ENCODE assay signal across 26 mouse cellular contexts in the genomic region with DNA sequence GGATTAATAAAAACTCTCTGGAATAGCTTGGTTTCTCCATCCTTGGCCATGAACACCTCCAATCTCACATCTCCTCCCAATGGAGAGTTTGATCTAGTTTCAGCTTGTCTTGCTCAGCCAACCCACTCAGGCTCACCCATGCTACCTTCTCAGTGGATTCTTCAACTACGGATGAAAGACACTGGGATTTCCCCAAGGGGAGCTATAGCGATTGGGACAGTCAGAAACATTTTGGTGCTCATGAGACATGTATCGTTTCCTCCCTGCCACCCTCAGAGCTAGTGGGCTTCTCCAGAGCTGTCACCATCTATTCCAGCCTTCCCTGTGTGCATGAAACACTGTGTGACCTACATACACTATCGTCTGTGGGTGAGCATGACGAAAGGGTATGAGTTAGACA. TPM values are rescaled to one million over a fixed set of nuclear protein-coding genes. Genes with fewer than 3 reads are reported as not detected.
DNase-seq lines count a peak whose midpoint lies in the region; ATAC-seq and TF ChIP-seq lines count a peak whose summit lies in the region.
"Had no signal": no experiment of that assay in that cellular context is flagged by ENCODE, and none has a peak within 500 bp of the region (broad histone marks: within the 10 kb centered on the region; RNA-seq: fewer than 3 reads in every experiment).

No protein-coding gene starts in this region.

- 62% methylated on average over 5 of the region's 5 CpGs for WGBS in neural tube, embryonic 15.5 days
- 89% methylated on average over 5 of the region's 5 CpGs for WGBS in liver, embryonic 11.5 days

- no peak for TF ChIP-seq RAD21 in CH12.LX (IDR thresholded peaks at IDR 0.05; ENCODE audit: low read depth, low read length)

- TF ChIP-seq CTCF in layer of hippocampus, adult 2 months (conservative IDR thresholded peaks at IDR 0.05) = no peak
- no peak for TF ChIP-seq CTCF in CH12.LX (conservative IDR thresholded peaks at IDR 0.05 in 1 of 2, IDR thresholded peaks at IDR 0.05 in 1 of 2; ENCODE audit: low read depth in 2 of 2, low read length in 2 of 2)

- DNase-seq in frontal cortex, postnatal 25 days (ENCODE audit: low spot score in 2 of 2) = no peak
- no peak for DNase-seq in layer of hippocampus, adult 2 months (ENCODE audit: low spot score in 2 of 2)
- DNase-seq in layer of hippocampus, adult 18-20 months (ENCODE audit: low spot score in 2 of 2) = no peak
- DNase-seq in CH12.LX (ENCODE audit: extremely low read depth) = peak; percentile 27
- no peak for DNase-seq in liver, embryonic 11.5 days (ENCODE audit: low spot score)
- DNase-seq: adrenal gland, adult 8-10 months; cerebellum, adult 8-10 months; embryo, embryonic 11 days; heart, adult 2 months; heart, postnatal 14 days; kidney, adult 8-10 months; kidney, postnatal 10 days; liver, postnatal 0 days; lung, postnatal 36 days; right cerebral cortex, postnatal 14 days had no signal

- peak; percentile 31; the same call in 1 of the 2 replicates for TF ChIP-seq EP300 in CH12.LX (IDR thresholded peaks at IDR 0.05; ENCODE audit: low read length)

- TF ChIP-seq POLR2A in CH12.LX (IDR thresholded peaks at IDR 0.05; ENCODE audit: low read depth, low read length) = no peak

- H3K4me3 ChIP-seq in layer of hippocampus, adult 2 months = no peak overlapping the region
- H3K4me3 ChIP-seq in CH12.LX (replicated peaks in 1 of 3; ENCODE audit: low read depth in 2 of 3, low read length in 2 of 3, poor library complexity in 1 of 3) = no peak overlapping the region
- H3K4me3 ChIP-seq in neural tube, embryonic 15.5 days (replicated peaks) = no peak overlapping the region
- no peak overlapping the region for H3K4me3 ChIP-seq in liver, embryonic 11.5 days (ENCODE audit: low read depth, low read length)
- H3K4me3 ChIP-seq: embryonic facial prominence, embryonic 12.5 days; forebrain, embryonic 10.5 days; forebrain, embryonic 15.5 days; heart, adult 2 months; limb, embryonic 13.5 days; liver, embryonic 12.5 days had no signal

- in situ Hi-C loops in CH12.LX (cut with MboI; ENCODE audit: low pct_ligation_motif_present, low pct_unique_long_range_greater_than_20kb, low sequenced_read_pairs) = no loop called here

- peaks cover 33 to 58% of the 10 kb centered on the region in 2 experiments for H3K36me3 ChIP-seq in CH12.LX (replicated peaks in 1 of 2; ENCODE audit: control insufficient read depth in 1 of 2, insufficient read depth in 1 of 2, low read length in 1 of 2)
- peaks cover 50% of the 10 kb centered on the region for H3K36me3 ChIP-seq in neural tube, embryonic 15.5 days
- peaks cover 6% of the 10 kb centered on the region; the same call in 1 of the 2 replicates for H3K36me3 ChIP-seq in liver, embryonic 11.5 days (ENCODE audit: control insufficient read depth, insufficient read depth, low read length)
- H3K36me3 ChIP-seq: G1E; liver, embryonic 12.5 days had no signal

- no peaks in the 10 kb centered on the region for H3K9me3 ChIP-seq in CH12.LX (replicated peaks; ENCODE audit: low read length)
- H3K9me3 ChIP-seq in neural tube, embryonic 15.5 days (replicated peaks) = no peaks in the 10 kb centered on the region
- H3K9me3 ChIP-seq in liver, embryonic 11.5 days (ENCODE audit: control insufficient read depth, low read length) = no peaks in the 10 kb centered on the region
- H3K9me3 ChIP-seq: embryonic facial prominence, embryonic 12.5 days; forebrain, embryonic 10.5 days; forebrain, embryonic 15.5 days; G1E; limb, embryonic 13.5 days; liver, embryonic 12.5 days had no signal

- dilution Hi-C loops in CH12.LX (cut with MboI; ENCODE audit: extremely low pct_ligation_motif_present, extremely low pct_unique_long_range_greater_than_20kb, low sequenced_read_pairs) = no loop called here

- H3K4me2 ChIP-seq in CH12.LX (ENCODE audit: insufficient read depth, low read depth, poor library complexity, severe bottlenecking) = no peak overlapping the region
- no peak overlapping the region for H3K4me2 ChIP-seq in neural tube, embryonic 15.5 days
- H3K4me2 ChIP-seq in liver, embryonic 11.5 days = no peak overlapping the region
- H3K4me2 ChIP-seq: embryonic facial prominence, embryonic 12.5 days; forebrain, embryonic 15.5 days; limb, embryonic 13.5 days; liver, embryonic 12.5 days; midbrain, embryonic 11.5 days had no signal

- no peaks in the 10 kb centered on the region for H3K27me3 ChIP-seq in CH12.LX (replicated peaks)
- H3K27me3 ChIP-seq in neural tube, embryonic 15.5 days (replicated peaks) = no peaks in the 10 kb centered on the region
- no peaks in the 10 kb centered on the region for H3K27me3 ChIP-seq in liver, embryonic 11.5 days (replicated peaks; ENCODE audit: control insufficient read depth, insufficient read depth, low read length)
- H3K27me3 ChIP-seq: embryonic facial prominence, embryonic 12.5 days; forebrain, embryonic 15.5 days; limb, embryonic 13.5 days; liver, embryonic 12.5 days had no signal

- peaks cover 56 to 91% of the 10 kb centered on the region in 2 experiments for H3K4me1 ChIP-seq in CH12.LX (ENCODE audit: control insufficient read depth in 1 of 2, insufficient read depth in 2 of 2)
- peaks cover 45% of the 10 kb centered on the region for H3K4me1 ChIP-seq in neural tube, embryonic 15.5 days
- H3K4me1 ChIP-seq in liver, embryonic 11.5 days (replicated peaks; ENCODE audit: control insufficient read depth, insufficient read depth, low read length) = no peaks in the 10 kb centered on the region

- H3K27ac ChIP-seq in layer of hippocampus, adult 2 months = peak overlapping the region; percentile 39; the same call in 1 of the 2 replicates
- H3K27ac ChIP-seq in CH12.LX (ENCODE audit: insufficient read depth, low read depth) = peak overlapping the region; percentile 11; the same call in 1 of the 2 replicates
- no peak overlapping the region; the same call in 1 of the 2 replicates for H3K27ac ChIP-seq in neural tube, embryonic 15.5 days (replicated peaks)
- no peak overlapping the region for H3K27ac ChIP-seq in liver, embryonic 11.5 days (ENCODE audit: low read depth, low read length)
- H3K27ac ChIP-seq: embryonic facial prominence, embryonic 12.5 days; forebrain, embryonic 10.5 days; forebrain, embryonic 15.5 days; heart, adult 2 months; limb, embryonic 13.5 days; liver, embryonic 12.5 days had no signal

- no peak overlapping the region for H3K9ac ChIP-seq in CH12.LX (ENCODE audit: insufficient read depth, low read depth)
- H3K9ac ChIP-seq in neural tube, embryonic 15.5 days (replicated peaks) = 0 out of 2 replicates have a peak overlapping the region, but pooled peaks have one; percentile 9
- H3K9ac ChIP-seq in liver, embryonic 11.5 days (ENCODE audit: low read depth, low read length) = no peak overlapping the region
- H3K9ac ChIP-seq: embryonic facial prominence, embryonic 12.5 days; forebrain, embryonic 15.5 days; limb, embryonic 13.5 days; liver, embryonic 12.5 days; liver, postnatal 0 days had no signal

- H3K79me2 ChIP-seq in CH12.LX (replicated peaks; ENCODE audit: control insufficient read depth, extremely low read depth, insufficient read depth, poor library complexity, severe bottlenecking) = no peaks in the 10 kb centered on the region

- peak; percentile 48; the same call in 1 of the 2 replicates for ATAC-seq in frontal cortex, adult (ENCODE audit: low TSS enrichment)
- no peak for ATAC-seq in neural tube, embryonic 15.5 days (ENCODE audit: low FRiP score)
- ATAC-seq in liver, embryonic 11.5 days (replicated peaks; ENCODE audit: low FRiP score) = no peak
- ATAC-seq: forebrain, embryonic 15.5 days; intestine, embryonic 16.5 days; liver, embryonic 12.5 days; liver, postnatal 0 days; midbrain, embryonic 16.5 days had no signal

TF ChIP-seq in CH12.LX, 34 proteins besides CTCF, POLR2A, EP300 and RAD21 (continues in another document):
- peak; percentile 65 for TF ChIP-seq TBP (conservative IDR thresholded peaks at IDR 0.05; ENCODE audit: low read depth, low read length)
- TF ChIP-seq BHLHE40 (IDR thresholded peaks at IDR 0.05; ENCODE audit: low read depth, low read length) = 0 out of 2 replicates have a peak, but pooled peaks have one; percentile 19
- TF ChIP-seq ETS1 (conservative IDR thresholded peaks at IDR 0.05; ENCODE audit: low read depth, low read length) = 0 out of 2 replicates have a peak, but pooled peaks have one; percentile 20
- TF ChIP-seq MYC (IDR thresholded peaks at IDR 0.05; ENCODE audit: low read depth, low read length) = no peak
- no peak for TF ChIP-seq CHD2 (IDR thresholded peaks at IDR 0.05; ENCODE audit: low read length)
- no peak for TF ChIP-seq CHD1 (IDR thresholded peaks at IDR 0.05; ENCODE audit: low read depth, low read length)
- TF ChIP-seq UBTF (IDR thresholded peaks at IDR 0.05; ENCODE audit: low read depth, low read length) = peak; percentile 14; the same call in 1 of the 2 replicates
- no peak for TF ChIP-seq KAT2A (IDR thresholded peaks at IDR 0.05; ENCODE audit: insufficient replicate concordance, low read length)
- no peak for TF ChIP-seq USF2 (conservative IDR thresholded peaks at IDR 0.05; ENCODE audit: low read depth, low read length)
- no peak for TF ChIP-seq ELF1 (IDR thresholded peaks at IDR 0.05; ENCODE audit: low read depth, low read length)
- no peak for TF ChIP-seq TCF12 (IDR thresholded peaks at IDR 0.05; ENCODE audit: low read depth, low read length)
- no peak for TF ChIP-seq HCFC1 (IDR thresholded peaks at IDR 0.05; ENCODE audit: low read depth, low read length)
- no peak for TF ChIP-seq MAFK (IDR thresholded peaks at IDR 0.05; ENCODE audit: insufficient replicate concordance, low read length)
- no peak for TF ChIP-seq NRF1 (IDR thresholded peaks at IDR 0.05; ENCODE audit: low read depth, low read length)
- TF ChIP-seq MEF2A (IDR thresholded peaks at IDR 0.05; ENCODE audit: borderline replicate concordance, low read depth, low read length) = no peak
- TF ChIP-seq JUND (conservative IDR thresholded peaks at IDR 0.05; ENCODE audit: low read depth, low read length) = no peak
- no peak for TF ChIP-seq MAZ (IDR thresholded peaks at IDR 0.05; ENCODE audit: low read depth, low read length)
- TF ChIP-seq ZC3H11A (IDR thresholded peaks at IDR 0.05; ENCODE audit: low read depth, low read length) = no peak
- no peak for TF ChIP-seq MAX (IDR thresholded peaks at IDR 0.05; ENCODE audit: low read length)
- no peak for TF ChIP-seq E2F4 (IDR thresholded peaks at IDR 0.05; ENCODE audit: insufficient replicate concordance, low read depth, low read length)
- no peak for TF ChIP-seq ZMIZ1 (IDR thresholded peaks at IDR 0.05; ENCODE audit: low read depth, low read length)
- no peak for TF ChIP-seq GABPA (IDR thresholded peaks at IDR 0.05; ENCODE audit: insufficient replicate concordance, low read depth, low read length)

RNA-seq across cellular contexts. Expression of a gene that starts 54.9 kb away (rescaled TPM):
- total RNA-seq in layer of hippocampus, adult 2 months (2021) = 10 to 100 TPM; 28.6 to 29.4 TPM
- total RNA-seq in layer of hippocampus, adult 18-20 months (2021) = 10 to 100 TPM; 31.8 to 32.6 TPM
- total RNA-seq in CH12.LX (2012; rRNA removed) = 53.8 and 65.2 TPM in 2 replicates
- 81.4 and 81.5 TPM in 2 replicates for total RNA-seq in CH12.LX (2014; rRNA removed)
- polyA plus RNA-seq in CH12.LX (2012; ENCODE audit: insufficient read length, low read depth) = 44.6 and 62.5 TPM in 2 replicates
- polyA plus RNA-seq in neural tube, embryonic 15.5 days (2015; fragmentation: Nextera tagmentation; extraction: Ambion mirVana) = 107 and 108 TPM in 2 replicates
- 91.2 and 91.9 TPM in 2 replicates for polyA plus RNA-seq in liver, embryonic 11.5 days (2014; fragmentation: Nextera tagmentation; extraction: Ambion mirVana)

Comparison
In these comparisons a context has a peak if more than half of its experiments do, and no peak if none do; other contexts are left out.
1. H3K27ac ChIP-seq: peak in layer of hippocampus, adult 2 months (single experiment) and CH12.LX (single experiment); none in neural tube, embryonic 15.5 days (single experiment) and liver, embryonic 11.5 days (single experiment).